Mouse (Mus musculus): ENCODE results near the gene Tnfrsf1a.
A peak's percentile ranks its signal among the peaks of the same experiment; 100 is the strongest.

Tnfrsf1a gene

GRCm38 (mm10) chr6:125323547-125323946 lies 25.6 kb upstream of the Tnfrsf1a start:
- no peak for DNase-seq (ENCODE audit: low spot score in 2 of 2)

GRCm38 (mm10) chr6:125325337-125325736 lies 23.8 kb upstream of the Tnfrsf1a start:
- no peak for DNase-seq (ENCODE audit: low spot score in 2 of 2)

- no peak for DNase-seq (ENCODE audit: low spot score in 2 of 2)
Measured at GRCm38 (mm10) chr6:125328243-125328642, 20.9 kb upstream of the Tnfrsf1a start.

GRCm38 (mm10) chr6:125330626-125331326 lies 18.4 kb upstream of the Tnfrsf1a start:
- DNase-seq (ENCODE audit: low spot score in 2 of 2), result peak; percentile 83 to 86

- DNase-seq (ENCODE audit: low spot score in 2 of 2), result no peak
Measured at GRCm38 (mm10) chr6:125333112-125333899, 15.9 kb upstream of the Tnfrsf1a start.

GRCm38 (mm10) chr6:125334356-125334755 lies 14.8 kb upstream of the Tnfrsf1a start:
- DNase-seq (ENCODE audit: low spot score in 2 of 2), result no peak

DNA sequence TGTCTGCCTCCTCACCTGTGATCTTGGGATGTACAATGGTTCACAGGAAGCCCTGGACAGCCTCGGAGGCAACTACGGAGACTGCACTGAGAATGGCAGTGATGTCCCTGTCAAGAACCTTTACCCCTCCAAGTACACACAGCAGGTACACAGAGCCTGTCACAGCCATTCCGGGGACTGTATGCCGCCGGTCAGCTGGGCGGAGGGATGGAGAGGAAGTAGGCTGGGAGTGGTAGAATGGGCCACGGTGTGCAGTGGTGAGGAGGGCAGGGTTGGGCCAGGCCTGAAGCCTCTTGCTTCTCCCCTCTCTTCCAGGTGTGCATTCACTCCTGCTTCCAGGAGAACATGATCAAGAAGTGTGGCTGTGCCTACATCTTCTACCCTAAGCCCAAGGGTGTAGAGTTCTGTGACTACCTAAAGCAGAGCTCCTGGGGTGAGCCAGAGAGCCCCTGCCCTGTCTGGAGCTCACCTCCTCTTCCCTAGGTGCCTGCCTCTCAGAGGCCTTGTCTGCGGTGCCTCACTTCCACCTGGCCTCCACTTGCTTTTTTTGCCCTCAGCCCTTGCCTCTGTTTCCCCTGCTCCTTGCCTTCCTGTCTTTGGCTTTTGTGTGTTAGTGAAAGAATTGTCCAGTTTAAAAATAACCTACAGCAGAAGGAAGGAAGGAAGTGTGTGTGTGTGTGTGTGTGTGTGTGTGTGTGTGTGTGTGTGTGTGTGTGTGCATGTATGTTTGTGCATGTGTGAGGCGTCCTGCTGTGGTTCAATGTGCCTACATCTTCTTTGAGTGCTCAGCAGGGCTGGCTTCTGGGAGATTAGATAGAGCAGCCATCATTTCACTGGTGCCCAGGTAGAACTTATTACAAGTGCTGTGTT lies 10.1 kb upstream of the Tnfrsf1a start:
- DNase-seq (ENCODE audit: low spot score in 2 of 2), result no peak

DNA sequence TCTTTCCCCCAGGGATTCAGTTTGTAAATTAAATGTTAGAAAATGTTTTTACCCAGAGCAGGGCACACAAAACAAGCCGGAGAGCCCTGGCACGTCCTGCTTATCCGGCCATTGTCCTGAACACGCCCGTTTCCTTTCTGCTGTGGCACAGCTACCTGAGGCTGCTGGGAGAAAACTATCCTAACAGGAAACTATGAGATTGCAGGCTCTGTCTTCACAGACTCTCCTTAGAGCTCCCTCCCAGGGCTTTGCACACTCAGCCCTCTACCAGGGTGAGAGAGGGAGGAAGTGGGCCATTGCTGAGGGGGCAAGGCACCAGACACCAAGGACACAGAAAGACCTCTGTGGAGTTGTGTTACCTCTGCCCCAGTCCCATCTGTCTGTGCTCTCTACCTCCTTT lies 8.9 kb upstream of the Tnfrsf1a start:
- no peak for DNase-seq (ENCODE audit: low spot score in 2 of 2)

DNA sequence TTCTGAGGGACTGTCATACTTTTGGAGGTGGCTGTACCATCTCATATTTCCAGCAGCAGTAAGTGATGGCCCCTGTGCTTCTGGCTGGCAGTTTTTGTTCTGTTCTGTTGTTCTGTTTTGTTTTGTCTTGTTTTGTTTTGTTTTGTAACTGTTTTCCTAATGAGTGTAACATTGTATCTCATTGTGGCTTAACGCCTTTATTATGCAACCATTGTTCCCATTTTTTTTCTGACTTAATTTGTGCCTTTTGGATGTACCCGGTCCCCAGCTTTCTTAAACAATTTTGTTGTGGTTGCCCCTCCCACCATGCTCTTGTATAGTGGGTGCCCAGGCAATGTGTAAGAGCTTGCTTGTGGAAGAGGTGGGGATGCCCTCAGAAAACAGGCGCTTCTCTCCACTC lies 7.0 kb upstream of the Tnfrsf1a start:
- no peak for DNase-seq (ENCODE audit: low spot score in 2 of 2)

DNA sequence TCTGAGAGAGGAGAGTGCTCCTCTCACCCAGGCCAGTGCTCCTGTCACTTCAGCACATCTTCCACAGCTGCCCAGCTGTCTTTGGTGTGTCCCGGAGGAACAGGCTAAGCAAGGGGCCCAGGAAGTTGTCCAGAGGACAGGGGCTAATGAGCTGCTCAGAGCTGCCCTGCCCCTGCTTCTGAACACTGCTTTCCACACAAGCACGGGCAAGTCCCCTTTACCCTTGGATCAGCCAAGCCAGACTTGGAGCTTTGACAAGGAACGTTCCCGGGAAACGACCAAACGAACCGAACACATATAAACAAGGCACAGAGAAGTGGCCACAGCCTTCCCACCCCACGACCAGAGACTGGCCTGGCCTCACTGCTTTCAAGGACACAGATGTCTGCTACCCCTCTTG lies 5.1 kb upstream of the Tnfrsf1a start:
- no peak for DNase-seq (ENCODE audit: low spot score in 2 of 2)

- DNase-seq (ENCODE audit: low spot score in 2 of 2), result no peak
Measured at GRCm38 (mm10) chr6:125344866-125345265, 4.3 kb upstream of the Tnfrsf1a start.

- no peak for DNase-seq (ENCODE audit: low spot score in 2 of 2)
Measured at GRCm38 (mm10) chr6:125345625-125346024, 3.5 kb upstream of the Tnfrsf1a start.

DNA sequence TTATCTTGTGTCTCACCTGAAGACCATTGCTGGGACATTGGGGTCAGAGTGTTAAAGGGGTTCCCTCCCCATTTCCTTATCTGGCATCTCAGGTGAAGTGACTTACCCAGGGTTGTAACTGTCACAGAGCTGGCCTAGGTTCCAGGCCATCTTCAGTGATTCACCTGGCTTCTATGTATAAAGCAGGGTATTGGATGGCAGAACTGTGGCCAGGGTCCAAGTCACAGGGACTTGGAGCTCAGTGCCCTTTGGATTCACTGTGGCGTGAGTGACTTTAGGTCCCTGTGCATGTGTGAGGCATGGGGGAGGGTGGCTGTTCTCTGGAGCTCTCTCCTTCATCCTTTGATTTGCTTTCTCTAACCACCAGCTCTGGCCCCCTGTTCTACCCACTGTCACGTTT lies 3.1 kb upstream of the Tnfrsf1a start:
- DNase-seq (ENCODE audit: low spot score in 2 of 2), result no peak

DNA sequence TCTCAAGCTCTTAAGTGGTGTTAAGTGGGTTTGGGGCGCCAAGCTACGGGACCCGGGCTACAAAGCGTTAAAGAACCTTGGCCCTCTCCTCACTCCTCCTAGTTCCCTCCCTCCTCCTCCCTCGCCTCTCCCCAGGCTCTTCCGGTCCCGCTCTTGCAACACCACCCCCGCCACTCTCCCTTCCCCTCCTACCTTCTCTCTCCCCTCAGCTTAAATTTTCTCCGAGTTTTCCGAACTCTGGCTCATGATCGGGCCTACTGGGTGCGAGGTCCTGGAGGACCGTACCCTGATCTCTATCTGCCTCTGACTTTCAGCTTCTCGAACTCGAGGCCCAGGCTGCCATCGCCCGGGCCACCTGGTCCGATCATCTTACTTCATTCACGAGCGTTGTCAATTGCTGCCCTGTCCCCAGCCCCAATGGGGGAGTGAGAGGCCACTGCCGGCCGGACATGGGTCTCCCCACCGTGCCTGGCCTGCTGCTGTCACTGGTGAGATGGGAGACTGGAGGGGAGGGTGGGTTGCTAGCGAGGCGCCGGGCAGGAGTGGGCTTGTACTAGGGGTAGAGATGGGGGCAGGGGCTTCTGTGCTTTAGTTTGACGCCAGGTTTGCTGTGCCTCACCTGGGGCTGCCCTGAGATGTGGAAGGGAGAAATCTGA lies 541 bp downstream of the Tnfrsf1a start:
- DNase-seq (ENCODE audit: low spot score in 2 of 2), result peak in 1 of 2 experiments; percentile 46

DNA sequence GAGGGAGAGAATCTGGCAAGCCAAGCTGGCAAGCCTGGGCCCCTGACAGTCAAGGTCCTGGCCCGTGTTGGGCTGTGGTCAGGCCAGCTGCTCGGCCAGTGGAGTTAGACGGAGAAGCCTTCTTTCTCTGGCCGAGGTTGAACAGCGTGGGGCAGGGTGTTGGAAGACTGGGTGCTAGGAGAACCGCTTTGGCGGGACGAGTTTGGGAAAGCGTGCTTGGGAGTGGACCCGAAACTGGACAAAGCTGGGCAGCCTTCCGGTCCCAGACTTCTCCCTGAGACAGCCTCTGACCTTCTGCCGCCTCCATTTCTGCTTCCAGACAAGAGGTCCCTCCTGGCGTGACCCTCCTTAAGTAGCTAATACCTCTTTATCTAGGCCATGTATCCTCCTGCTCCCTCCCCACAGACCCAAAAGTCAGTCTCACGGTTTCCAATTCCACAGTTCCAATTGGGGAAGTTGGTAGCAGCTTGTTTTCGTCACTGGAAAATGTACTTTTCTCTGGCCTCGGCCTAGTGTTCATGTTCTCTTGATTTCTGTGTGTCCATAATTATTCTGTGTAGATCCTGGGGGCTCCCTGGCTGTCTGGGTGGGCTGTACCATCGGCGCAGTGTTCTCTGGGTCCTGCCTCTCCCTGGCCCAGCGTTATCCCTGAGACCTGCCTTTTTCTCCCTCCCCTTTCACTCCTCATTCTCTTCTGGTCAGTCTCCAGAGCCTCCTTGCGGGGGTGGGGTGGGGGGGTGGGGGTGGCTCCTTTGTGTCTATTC lies 1.3 kb downstream of the Tnfrsf1a start:
- no peak for DNase-seq (ENCODE audit: low spot score in 2 of 2)

GRCm38 (mm10) chr6:125350995-125351324 lies 1.8 kb downstream of the Tnfrsf1a start:
- DNase-seq (ENCODE audit: low spot score in 2 of 2), result no peak

GRCm38 (mm10) chr6:125351368-125352045 lies 2.3 kb downstream of the Tnfrsf1a start:
- DNase-seq (ENCODE audit: low spot score in 2 of 2), result no peak

- no peak for DNase-seq (ENCODE audit: low spot score in 2 of 2)
Measured at GRCm38 (mm10) chr6:125352046-125352384, 2.9 kb downstream of the Tnfrsf1a start.

GRCm38 (mm10) chr6:125352811-125353210 lies 3.6 kb downstream of the Tnfrsf1a start:
- DNase-seq (ENCODE audit: low spot score in 2 of 2), result no peak

DNA sequence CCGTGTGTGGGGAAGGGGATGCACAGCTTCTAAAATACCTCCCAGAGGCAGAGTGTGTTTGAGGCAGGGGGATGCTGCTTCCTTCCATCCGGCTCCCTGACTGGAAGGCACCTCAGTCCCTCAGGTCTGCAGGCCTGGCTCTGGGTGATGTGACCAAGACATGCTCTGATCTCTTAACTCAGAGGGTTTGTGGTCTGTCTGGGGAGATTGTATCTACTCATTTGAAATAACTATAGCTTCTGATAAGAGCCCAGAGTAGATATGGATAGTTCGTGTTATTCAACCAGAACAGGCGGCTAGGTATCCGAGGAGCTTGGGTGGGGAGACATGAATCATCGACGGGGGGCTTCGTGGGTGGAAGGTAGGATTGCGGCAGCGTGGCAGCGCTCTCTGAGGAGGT lies 4.1 kb downstream of the Tnfrsf1a start:
- no peak for DNase-seq (ENCODE audit: low spot score in 2 of 2)

GRCm38 (mm10) chr6:125353655-125354054 lies 4.5 kb downstream of the Tnfrsf1a start:
- DNase-seq (ENCODE audit: low spot score in 2 of 2), result no peak
